Mouse (Mus musculus): ENCODE results near the gene Gmppa.

Gmppa gene

GRCm38 (mm10) chr1:75487405-75488161 lies 51.9 kb downstream of the Gmppa start:
- DNase-seq (ENCODE audit: low spot score in 2 of 2), result peak; percentile 56 to 58

GRCm38 (mm10) chr1:75490785-75491551 lies 55.2 kb downstream of the Gmppa start:
- no peak for DNase-seq (ENCODE audit: low spot score in 2 of 2)

DNA sequence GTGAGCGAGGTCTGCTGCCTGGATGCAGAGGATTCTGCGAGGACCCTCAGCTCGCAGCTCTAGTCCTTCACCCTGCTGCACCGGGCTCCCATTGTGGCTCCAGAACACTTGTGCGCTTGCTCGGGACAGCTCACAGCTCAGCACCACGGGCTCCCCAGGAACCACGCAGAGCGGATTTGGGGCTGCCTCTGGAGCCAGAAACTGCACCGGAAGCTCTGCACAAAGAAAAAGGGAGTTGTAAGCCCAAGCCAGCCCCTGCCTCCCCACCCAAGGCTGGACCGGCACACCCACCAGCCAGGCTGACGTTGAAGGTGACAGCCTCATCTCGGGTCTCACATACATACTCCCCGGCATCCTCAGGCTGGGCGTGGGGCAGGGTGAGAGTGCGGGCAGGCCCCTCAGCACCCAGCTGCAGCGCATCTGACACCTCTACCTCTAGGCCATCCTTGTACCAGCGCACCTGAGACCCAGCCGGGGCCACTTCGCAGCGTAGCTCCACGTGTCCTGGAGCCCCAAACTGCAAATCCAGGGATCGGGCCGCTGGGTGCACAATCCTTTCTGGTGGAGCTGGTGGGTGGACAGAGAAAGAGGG lies 56.9 kb downstream of the Gmppa start:
- no peak for DNase-seq (ENCODE audit: low spot score in 2 of 2)

Data from right cerebral cortex, postnatal 36 days (tissue).